Mouse (Mus musculus): ENCODE measurements around the gene Noa1. TPM values are rescaled to one million over a fixed set of nuclear protein-coding genes. Genes with fewer than 3 reads are reported as not detected.

Gene Noa1
- polyA plus RNA-seq, 1 experiment from 2014 or later = 11.6 TPM

DNA sequence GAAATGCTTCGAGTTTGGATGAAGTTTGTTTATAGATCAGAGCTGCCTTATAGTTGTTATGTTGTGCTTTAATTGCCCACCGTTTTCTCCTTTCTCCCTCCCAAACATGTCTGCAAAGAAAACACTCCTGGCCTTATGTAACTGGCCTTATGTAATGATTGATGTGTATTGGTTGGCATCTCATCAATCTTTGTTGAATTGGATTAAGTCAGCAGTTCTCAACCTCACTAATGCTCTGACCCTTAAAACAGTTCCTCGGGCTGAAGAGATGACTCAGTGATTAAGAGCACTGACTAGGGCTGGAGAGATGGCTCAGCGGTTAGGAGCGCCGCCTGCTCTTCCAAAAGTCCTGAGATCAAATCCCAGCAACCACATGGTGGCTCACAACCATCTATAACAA is 5.1 kb upstream of the Noa1 start:
- no peaks in the 10 kb centered on the region for H3K27me3 ChIP-seq (replicated peaks; ENCODE audit: insufficient read depth, low read length)
- ATAC-seq (no peak), DNase-seq (ENCODE audit: low spot score) (no peak)
- no peak overlapping the region for H3K27ac ChIP-seq (ENCODE audit: low read length)
- no peak overlapping the region for H3K4me2 ChIP-seq (replicated peaks; ENCODE audit: low read depth, low read length)
- H3K9me3 ChIP-seq (ENCODE audit: low read length) = no peaks in the 10 kb centered on the region
- no peak overlapping the region for H3K9ac ChIP-seq (replicated peaks; ENCODE audit: low read depth)
- H3K36me3 ChIP-seq (ENCODE audit: insufficient read depth, low read length) = peaks cover 19% of the 10 kb centered on the region; the same call in 1 of the 2 replicates
- H3K4me1 ChIP-seq (ENCODE audit: insufficient read depth, low read depth, low read length) = no peaks in the 10 kb centered on the region
- 76% methylated on average over 6 of the region's 6 CpGs for WGBS
- TF ChIP-seq CTCF (IDR thresholded peaks at IDR 0.05) (no peak), EP300 (IDR thresholded peaks at IDR 0.05) (no peak)
- no peak overlapping the region for H3K4me3 ChIP-seq (ENCODE audit: low read depth, low read length)

DNA sequence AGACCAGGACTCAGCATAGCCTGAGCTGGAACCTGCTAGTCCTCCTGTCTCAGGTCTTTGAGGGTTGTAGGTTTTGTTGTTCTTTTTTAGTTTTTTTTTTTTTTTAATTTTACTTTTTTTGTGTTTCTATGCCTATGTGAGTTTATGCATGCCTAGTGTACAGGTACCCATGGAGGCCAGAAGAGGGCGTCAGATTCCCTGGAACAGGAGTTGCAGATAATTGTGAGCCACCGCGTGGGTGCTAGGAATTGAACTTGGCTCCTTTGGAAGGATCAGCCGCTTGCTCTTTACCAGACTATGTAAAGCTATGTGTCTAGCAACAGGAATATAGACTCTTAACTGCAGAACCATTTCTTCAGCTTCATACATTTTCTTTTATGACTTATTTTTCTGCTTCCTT is 4.3 kb upstream of the Noa1 start:
- DNase-seq (ENCODE audit: low spot score) (no peak), ATAC-seq (no peak)
- Histone ChIP-seq H3K36me3 (ENCODE audit: insufficient read depth, low read length) (peaks cover 17% of the 10 kb centered on the region; the same call in 1 of the 2 replicates), H3K27ac (ENCODE audit: low read length) (no peak overlapping the region), H3K9me3 (ENCODE audit: low read length) (no peaks in the 10 kb centered on the region), H3K4me1 (ENCODE audit: insufficient read depth, low read depth, low read length) (0 out of 2 replicates have a peak, but pooled peaks cover 3% of the 10 kb centered on the region), H3K9ac (replicated peaks; ENCODE audit: low read depth) (no peak overlapping the region), H3K27me3 (replicated peaks; ENCODE audit: insufficient read depth, low read length) (no peaks in the 10 kb centered on the region), H3K4me3 (ENCODE audit: low read depth, low read length) (no peak overlapping the region), H3K4me2 (replicated peaks; ENCODE audit: low read depth, low read length) (no peak overlapping the region)
- 94% methylated on average over 4 of the region's 4 CpGs for WGBS
- TF ChIP-seq EP300 (IDR thresholded peaks at IDR 0.05) (no peak), CTCF (IDR thresholded peaks at IDR 0.05) (no peak)

DNA sequence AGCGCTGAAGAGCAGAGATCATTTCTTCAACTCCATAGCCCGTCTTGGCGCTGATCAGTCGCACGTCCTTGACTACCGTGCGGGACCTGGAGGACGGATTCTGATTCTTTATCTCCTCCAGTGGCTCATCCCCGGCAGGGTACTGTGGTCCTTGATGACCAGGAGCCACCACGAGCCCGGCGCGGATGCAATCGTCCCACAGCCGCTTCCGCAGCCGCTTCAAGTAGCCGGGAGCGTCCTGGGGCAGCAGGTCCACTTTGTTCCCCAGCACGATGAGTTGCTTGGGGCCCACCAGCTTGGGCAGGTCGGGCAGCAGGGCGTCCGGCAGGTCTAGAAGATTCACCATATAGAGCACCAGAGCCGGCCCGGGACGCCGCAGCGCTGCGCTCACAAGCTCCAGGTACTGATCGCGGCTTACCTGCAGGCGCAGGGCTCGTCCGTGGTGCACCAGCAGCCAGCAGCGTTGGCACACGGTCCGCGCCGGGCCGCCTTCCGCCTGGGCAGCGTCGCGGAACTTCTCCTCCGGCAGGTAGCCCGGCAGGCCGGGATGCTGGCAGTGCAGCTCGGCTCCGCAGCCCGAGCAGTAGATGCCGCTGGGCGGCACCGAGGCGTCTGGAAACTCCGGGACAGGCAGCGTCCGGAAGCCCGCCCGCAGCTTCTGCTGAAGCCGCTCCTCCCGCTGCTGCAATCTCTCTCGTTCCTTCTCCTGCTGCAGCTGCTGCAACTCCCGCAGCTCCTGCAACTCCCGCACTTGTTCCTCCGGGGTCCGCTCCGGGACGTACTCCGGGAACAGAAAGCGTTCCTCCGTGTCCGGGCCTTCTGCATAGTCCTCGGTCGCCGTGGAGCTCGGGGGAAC is 605 bp downstream of the Noa1 start:
- H3K4me2 ChIP-seq (replicated peaks; ENCODE audit: low read depth, low read length) = peak overlapping the region; percentile 100
- H3K4me1 ChIP-seq (ENCODE audit: insufficient read depth, low read depth, low read length) = peaks cover 15% of the 10 kb centered on the region; the same call in 1 of the 2 replicates
- H3K9ac ChIP-seq (replicated peaks; ENCODE audit: low read depth) = peak overlapping the region; percentile 44
- TF ChIP-seq CTCF (IDR thresholded peaks at IDR 0.05) (no peak), EP300 (IDR thresholded peaks at IDR 0.05) (no peak)
- H3K9me3 ChIP-seq (ENCODE audit: low read length) = no peaks in the 10 kb centered on the region
- peak overlapping the region; percentile 81 for H3K4me3 ChIP-seq (ENCODE audit: low read depth, low read length)
- no peaks in the 10 kb centered on the region for H3K27me3 ChIP-seq (replicated peaks; ENCODE audit: insufficient read depth, low read length)
- under 1% methylated on average over 73 of the region's 76 CpGs for WGBS
- H3K36me3 ChIP-seq (ENCODE audit: insufficient read depth, low read length) = peaks cover 3% of the 10 kb centered on the region; the same call in 1 of the 2 replicates
- ATAC-seq = peak; percentile 14
- peak; percentile 43 for DNase-seq (ENCODE audit: low spot score)
- 0 out of 2 replicates have a peak overlapping the region, but pooled peaks have one; percentile 5 for H3K27ac ChIP-seq (ENCODE audit: low read length)

DNA sequence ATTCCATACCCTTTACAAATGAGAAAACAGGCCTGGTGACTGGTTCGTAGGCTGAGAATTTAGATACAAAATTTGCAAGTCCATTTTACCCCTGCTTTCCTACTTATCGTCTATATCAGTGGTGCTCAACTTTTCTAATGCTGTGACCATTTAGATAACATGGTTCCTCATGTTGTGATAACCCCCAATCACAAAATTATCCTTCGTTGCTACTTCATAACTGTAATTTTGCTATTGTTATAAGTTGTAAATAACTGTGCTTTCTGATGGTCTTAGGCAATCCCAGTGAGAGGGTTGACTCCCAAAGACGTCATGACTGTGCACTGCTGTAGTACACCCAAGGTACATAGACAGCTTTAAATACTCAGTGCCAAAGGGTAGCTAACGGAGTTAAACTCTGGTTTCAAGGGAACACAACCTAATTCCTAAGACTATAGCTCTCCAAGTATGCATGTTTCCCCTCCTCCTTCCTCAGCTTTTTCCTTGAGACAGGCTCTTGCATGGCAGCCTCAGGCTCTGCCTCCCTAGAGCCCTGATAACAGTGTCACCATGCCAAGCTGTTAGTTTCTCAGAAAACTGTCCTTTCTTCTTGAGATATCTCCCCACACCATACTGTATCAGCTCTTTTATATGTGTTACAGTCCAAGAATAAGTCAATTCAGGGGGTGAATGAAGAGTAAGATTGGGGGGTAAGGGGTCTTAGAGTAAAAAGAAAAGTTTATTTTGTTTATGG is 1.9 kb downstream of the Noa1 start:
- WGBS = 70% methylated on average over 5 of the region's 5 CpGs
- H3K9me3 ChIP-seq (ENCODE audit: low read length) = no peaks in the 10 kb centered on the region
- TF ChIP-seq CTCF (IDR thresholded peaks at IDR 0.05) = no peak
- no peak for TF ChIP-seq EP300 (IDR thresholded peaks at IDR 0.05)
- H3K4me2 ChIP-seq (replicated peaks; ENCODE audit: low read depth, low read length) = peak overlapping the region; percentile 100; the same call in 1 of the 2 replicates
- no peak for DNase-seq (ENCODE audit: low spot score)
- peaks cover 15% of the 10 kb centered on the region; the same call in 1 of the 2 replicates for H3K4me1 ChIP-seq (ENCODE audit: insufficient read depth, low read depth, low read length)
- H3K27ac ChIP-seq (ENCODE audit: low read length) = no peak overlapping the region
- H3K36me3 ChIP-seq (ENCODE audit: insufficient read depth, low read length) = peaks cover 3% of the 10 kb centered on the region; the same call in 1 of the 2 replicates
- no peak for ATAC-seq
- no peak overlapping the region for H3K9ac ChIP-seq (replicated peaks; ENCODE audit: low read depth)
- H3K27me3 ChIP-seq (replicated peaks; ENCODE audit: insufficient read depth, low read length) = no peaks in the 10 kb centered on the region
- no peak overlapping the region for H3K4me3 ChIP-seq (ENCODE audit: low read depth, low read length)

DNA sequence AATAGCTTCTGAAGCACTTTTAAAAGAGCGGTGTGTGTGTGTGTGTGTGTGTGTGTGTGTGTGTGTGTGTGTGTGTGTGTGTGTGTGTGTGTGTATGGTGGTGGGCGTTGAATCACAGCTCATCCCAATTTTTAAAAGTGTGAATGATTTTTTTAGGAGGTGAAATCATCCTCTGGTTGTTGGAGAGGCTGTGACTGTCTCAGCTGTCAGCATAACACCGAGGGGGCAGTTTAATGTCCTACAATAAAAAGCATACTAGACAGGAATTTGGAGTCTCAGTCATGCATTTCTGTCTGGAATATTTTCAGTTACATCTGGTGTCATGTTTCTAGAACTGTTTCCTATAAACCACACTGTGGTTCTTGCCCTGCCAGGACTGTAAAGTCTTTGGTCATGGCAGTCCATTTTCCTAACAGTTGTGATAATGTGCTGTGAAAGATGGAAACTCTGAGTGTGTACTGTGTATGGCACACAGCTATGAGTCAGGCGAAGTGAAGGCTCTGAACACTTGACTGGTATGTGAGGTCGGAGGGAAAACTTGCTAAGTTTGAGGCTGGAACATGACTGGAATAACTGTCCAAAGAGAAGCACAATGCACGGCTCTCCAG is 8.5 kb downstream of the Noa1 start:
- H3K9me3 ChIP-seq (ENCODE audit: low read length) = no peaks in the 10 kb centered on the region
- ATAC-seq = no peak; the same call in 1 of the 2 replicates
- H3K27me3 ChIP-seq (replicated peaks; ENCODE audit: insufficient read depth, low read length) = no peaks in the 10 kb centered on the region
- TF ChIP-seq CTCF (IDR thresholded peaks at IDR 0.05) = no peak
- TF ChIP-seq EP300 (IDR thresholded peaks at IDR 0.05) = no peak
- H3K4me3 ChIP-seq (ENCODE audit: low read depth, low read length) = no peak overlapping the region
- 83% methylated on average over 6 of the region's 6 CpGs for WGBS
- no peaks in the 10 kb centered on the region for H3K4me1 ChIP-seq (ENCODE audit: insufficient read depth, low read depth, low read length)
- no peak overlapping the region for H3K27ac ChIP-seq (ENCODE audit: low read length)
- no peak overlapping the region for H3K4me2 ChIP-seq (replicated peaks; ENCODE audit: low read depth, low read length)
- DNase-seq (ENCODE audit: low spot score) = no peak
- H3K9ac ChIP-seq (replicated peaks; ENCODE audit: low read depth) = no peak overlapping the region
- peaks cover 10% of the 10 kb centered on the region; the same call in 1 of the 2 replicates for H3K36me3 ChIP-seq (ENCODE audit: insufficient read depth, low read length)

DNA sequence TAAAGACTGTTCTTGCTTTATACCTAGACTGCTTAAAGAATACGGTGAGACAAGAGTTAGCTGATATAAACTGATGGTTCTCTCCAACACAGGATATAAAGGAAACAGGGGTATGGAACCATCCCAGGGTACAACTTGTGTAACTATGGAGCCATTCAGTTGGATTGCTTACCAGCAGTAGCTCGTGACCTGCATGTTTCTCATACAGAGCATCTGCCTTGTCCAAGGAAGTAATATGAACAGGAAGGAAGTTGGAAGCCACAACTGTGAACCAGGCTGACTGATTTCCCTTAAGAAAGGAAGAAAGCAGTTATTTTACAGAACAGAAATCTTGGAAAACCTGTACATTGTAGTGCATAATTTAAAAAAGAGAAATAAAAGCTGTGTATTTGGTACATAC is 10.4 kb downstream of the Noa1 start:
- Histone ChIP-seq H3K27me3 (replicated peaks; ENCODE audit: insufficient read depth, low read length) (no peaks in the 10 kb centered on the region), H3K36me3 (ENCODE audit: insufficient read depth, low read length) (0 out of 2 replicates have a peak, but pooled peaks cover 6% of the 10 kb centered on the region), H3K9me3 (ENCODE audit: low read length) (no peaks in the 10 kb centered on the region), H3K4me3 (ENCODE audit: low read depth, low read length) (no peak overlapping the region), H3K27ac (ENCODE audit: low read length) (no peak overlapping the region), H3K9ac (replicated peaks; ENCODE audit: low read depth) (no peak overlapping the region), H3K4me2 (replicated peaks; ENCODE audit: low read depth, low read length) (no peak overlapping the region), H3K4me1 (ENCODE audit: insufficient read depth, low read depth, low read length) (no peaks in the 10 kb centered on the region)
- DNase-seq (ENCODE audit: low spot score) (no peak), ATAC-seq (no peak)
- WGBS = 79% methylated on average over 2 of the region's 2 CpGs
- no peak for TF ChIP-seq CTCF (IDR thresholded peaks at IDR 0.05)
- no peak for TF ChIP-seq EP300 (IDR thresholded peaks at IDR 0.05)

Data from lung, postnatal 0 days (tissue).